Mouse (Mus musculus): Measurements from ENCODE around the gene Lmo7.

Gene Lmo7

GRCm38 (mm10) chr14:101781219-101781618 is 51.5 kb downstream of the Lmo7 start:
- DNase-seq, result no peak

GRCm38 (mm10) chr14:101781943-101782510 is 52.3 kb downstream of the Lmo7 start:
- no peak for DNase-seq

DNA sequence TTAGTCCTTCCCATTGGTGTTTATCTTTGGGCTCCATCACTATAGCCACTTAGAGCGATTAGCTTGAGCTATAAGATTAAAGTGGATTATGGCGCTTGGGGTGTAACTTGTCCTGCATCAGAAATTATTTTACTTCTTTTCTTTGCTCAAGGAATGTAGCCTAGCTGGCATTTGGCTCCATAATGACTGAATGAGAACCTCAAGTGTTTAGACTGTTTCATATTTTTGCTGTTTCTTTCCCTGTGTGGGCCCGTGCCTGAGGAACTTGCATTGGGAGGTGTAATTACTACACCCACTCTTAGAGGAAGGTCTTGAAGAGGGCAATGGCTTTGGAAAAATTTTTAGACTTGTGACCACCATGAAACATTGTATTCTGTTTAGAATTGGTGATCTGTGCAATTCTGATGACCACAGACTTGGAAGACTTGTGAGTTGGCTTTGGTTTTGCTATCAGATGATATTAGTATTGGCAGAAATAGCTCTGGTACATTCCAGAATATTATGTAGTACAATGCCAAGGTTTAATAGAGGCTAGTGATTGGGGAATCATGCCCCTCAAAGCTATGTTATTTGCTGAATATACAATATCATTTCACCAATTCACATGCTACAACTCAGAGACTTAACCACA is 54.7 kb downstream of the Lmo7 start:
- DNase-seq, result no peak

DNA sequence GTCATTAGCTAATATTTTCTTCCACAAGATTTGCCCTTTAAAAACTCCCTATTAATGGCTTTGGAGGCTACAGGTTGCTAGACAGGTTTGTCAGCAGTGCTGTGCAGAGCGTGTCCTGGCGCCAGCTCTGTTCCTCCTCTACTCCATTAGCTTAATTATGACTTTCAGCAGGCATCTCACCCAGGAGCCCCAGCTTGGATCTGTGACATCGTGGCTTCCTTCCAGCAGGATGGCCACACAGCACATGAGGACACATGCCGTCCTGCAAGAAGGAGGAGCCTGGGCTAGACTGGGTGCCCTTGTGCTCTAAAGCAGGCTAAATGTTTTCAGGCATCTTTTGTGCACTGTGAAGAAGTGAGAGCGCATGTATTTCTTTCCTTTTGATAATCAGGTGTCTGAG is 58.1 kb downstream of the Lmo7 start:
- DNase-seq, result no peak

- no peak for DNase-seq
These were observed 58.7 kb downstream of the Lmo7 start for GRCm38 (mm10) chr14:101788475-101788874.

DNA sequence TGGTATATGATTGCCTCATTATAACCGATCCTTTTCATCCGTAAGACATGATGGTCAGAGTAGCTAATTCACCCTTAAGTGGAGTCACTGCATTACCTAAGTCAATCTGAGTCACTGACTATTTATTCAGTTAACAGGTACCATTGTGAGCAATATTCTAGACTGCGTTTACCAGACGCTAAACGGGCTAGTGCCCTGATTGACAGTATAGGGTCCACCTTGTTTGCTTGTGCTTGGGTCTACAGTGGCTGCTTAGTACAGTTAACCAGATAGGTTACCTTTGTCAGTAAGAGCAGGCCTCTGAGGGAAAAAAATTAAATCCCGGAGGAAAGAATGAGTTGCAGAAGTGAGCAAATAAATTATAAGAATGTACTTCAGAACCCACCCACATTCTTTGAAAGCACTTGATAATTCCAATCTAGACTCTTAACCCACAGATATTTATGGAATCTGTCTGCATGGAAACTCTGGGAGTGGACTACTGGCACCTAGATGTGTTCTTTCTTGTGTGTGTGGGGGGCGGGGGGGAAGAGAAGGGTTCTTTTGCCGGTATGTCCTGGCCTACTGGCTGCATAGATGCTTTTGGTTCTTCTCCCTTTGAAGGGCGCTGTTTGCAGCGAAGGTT is 64.9 kb downstream of the Lmo7 start:
- DNase-seq, result no peak

DNA sequence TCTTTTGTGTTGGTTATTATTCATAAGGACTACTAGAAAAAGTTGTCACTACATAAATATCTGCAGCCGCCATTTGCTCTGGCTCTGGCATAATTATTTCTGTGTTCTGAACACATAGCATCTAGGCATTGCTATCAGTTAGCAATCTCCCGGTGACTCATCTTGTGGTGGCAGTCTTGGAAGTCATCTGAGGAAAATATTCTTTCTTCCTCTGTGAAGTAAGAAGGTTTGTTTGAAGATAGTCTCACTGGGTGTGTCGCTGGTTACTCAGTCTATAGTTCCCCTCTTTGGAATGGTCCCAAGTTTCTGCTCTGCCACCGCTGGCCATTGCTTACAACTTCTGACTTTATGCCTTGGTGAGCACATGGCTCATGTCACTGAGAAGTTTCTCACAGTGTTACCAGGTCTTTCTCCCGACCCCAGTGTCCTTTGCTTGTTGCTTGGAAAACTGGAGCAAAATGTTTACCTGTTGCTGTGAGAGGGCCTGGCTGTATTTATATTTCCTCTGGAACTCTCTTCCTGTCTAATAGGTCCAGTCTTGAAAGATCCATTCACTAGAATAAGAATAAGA is 68.3 kb downstream of the Lmo7 start:
- DNase-seq, result no peak

DNA sequence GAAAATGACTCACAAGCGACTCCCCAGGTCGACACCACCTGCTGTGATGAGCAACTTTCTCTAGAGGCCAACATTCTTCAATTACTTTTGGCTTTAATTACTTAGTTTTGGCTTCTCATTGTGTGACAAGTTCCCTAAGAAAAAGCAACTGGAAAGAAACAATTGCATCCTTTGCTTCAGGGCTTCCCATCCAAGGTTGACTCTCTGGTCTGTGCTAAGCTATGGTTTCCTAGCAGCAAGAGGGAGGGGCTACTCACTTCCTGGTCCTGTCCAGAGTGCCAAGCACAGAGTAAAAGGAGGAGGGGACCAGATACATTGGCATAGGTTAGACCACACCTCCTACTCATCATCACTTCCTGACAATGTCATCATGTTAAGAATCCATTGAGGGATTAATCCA is 69.0 kb downstream of the Lmo7 start:
- DNase-seq, result no peak

- no peak for DNase-seq
These were observed 71.9 kb downstream of the Lmo7 start for GRCm38 (mm10) chr14:101801674-101802073.

DNA sequence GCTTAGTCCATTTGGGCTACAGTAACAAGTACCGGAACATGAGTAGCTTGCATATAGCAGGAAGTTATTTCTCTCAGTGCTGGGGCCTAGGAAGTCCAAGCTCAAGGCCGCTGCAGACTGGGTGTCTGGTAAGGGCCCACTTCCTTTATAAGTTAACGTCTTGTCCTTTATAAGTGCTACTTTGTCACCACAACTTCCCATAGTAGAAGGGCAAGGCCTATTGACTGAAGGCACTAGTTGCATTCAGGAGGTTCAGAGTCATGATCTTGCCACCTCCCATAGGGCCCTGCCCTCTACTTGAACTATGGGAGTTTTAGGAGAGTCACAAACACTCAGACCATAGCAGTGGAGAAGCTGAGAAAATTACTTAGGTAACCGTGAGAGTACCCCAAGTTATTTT is 74.4 kb downstream of the Lmo7 start:
- DNase-seq, result no peak

- no peak for DNase-seq
These were observed 75.0 kb downstream of the Lmo7 start for GRCm38 (mm10) chr14:101804562-101805327.

- no peak for DNase-seq
These were observed 75.6 kb downstream of the Lmo7 start for GRCm38 (mm10) chr14:101805328-101805697.

DNA sequence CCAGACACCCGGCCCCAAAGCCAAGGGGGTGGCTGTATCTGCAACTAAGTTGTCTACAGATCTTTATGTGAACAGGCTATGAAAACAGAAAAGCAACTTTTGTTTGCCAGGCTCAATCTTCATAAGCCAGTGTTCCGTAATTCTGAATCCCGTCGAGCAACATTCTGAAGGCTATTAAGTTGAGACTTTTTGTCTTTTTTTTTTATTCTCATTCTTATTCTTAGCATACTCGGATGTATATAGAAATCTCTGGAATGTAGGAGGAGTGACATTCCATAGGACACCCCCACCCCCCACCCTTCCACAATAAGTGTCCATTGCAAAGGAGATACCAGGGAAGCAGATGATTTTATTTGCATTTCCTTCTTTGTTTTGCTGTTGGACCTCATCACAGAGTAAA is 76.3 kb downstream of the Lmo7 start:
- DNase-seq, result no peak

DNA sequence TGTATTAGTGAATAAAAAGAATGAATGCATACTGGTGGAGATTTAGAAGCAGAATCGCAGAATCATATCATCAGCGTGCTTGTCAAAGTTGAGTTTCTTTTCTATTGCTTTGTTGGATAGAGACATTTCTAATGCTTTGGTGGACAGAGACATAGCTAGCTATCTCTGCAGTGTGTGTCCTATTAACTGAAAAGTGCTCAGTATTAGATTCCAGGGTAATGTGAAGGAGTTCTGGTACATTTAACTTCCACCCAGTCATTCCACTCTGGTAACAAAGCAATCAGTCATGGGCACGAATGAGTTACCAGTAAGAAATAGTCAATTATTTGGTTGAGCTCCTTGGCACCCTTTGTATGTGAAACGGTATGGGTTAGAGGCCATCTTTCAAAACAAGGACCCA is 76.8 kb downstream of the Lmo7 start:
- no peak for DNase-seq

GRCm38 (mm10) chr14:101816450-101816849 is 86.7 kb downstream of the Lmo7 start:
- no peak for DNase-seq

DNA sequence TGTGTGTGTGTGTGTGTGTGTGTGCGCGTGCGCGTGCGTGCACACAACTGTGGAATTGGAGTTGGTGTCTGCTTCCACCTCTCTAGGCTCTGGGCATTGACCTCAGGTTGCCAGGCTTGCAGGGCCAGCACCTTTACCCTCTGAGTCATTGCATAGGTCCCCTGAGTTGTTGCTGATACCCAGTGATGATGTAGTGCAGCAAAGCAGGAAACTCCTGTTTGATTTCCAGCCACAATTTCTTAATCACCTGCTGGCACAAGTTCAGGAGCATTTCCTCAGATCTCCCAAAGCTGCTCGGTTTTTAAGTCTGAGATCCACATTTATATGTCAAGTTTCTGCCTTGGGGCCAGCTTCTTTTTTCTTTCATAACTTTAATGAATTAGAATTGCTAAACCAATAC is 92.6 kb downstream of the Lmo7 start:
- no peak for DNase-seq

- DNase-seq, result no peak
These were observed 93.1 kb downstream of the Lmo7 start for GRCm38 (mm10) chr14:101822871-101823270.

GRCm38 (mm10) chr14:101829676-101830075 is 99.9 kb downstream of the Lmo7 start:
- no peak for DNase-seq

DNA sequence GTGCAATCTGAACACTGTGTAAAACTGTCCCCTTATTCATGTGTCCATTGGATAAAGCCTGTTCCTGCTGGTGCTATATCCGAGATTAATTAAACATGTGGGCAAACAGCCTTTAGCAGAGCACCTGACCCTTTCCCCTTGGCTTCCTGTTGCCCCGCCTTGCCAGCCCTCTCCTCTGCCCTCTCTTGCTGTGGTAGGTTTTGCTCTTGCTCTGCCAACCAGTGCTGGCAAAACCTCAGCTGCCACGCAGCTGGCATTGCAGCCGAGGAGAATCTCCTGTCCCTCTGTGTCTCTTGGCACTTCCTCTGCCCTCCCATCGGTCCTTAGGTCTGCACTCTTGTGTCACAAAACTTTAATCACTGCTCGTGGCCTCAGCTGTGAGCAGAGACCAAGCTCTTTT is 100.4 kb downstream of the Lmo7 start:
- no peak for DNase-seq

DNA sequence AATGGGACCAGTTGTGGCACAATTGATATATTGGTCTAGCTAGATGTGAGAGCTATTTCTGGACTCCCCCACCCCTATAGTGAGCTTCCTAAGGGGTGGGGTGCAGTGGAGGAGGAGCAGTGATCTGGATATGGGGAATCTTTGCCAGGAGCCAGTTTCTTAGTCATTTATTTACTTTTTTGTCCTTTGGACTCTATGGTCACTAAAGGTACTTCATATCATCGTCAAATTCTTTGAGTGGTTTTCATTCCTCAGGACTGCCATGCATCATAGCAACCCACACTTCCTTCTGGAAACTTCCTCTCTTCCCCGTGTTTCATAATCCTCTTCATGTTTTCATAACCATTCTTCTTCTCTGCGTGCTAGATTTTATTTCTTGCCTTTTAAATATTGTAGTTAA is 104.4 kb downstream of the Lmo7 start:
- DNase-seq, result no peak

DNA sequence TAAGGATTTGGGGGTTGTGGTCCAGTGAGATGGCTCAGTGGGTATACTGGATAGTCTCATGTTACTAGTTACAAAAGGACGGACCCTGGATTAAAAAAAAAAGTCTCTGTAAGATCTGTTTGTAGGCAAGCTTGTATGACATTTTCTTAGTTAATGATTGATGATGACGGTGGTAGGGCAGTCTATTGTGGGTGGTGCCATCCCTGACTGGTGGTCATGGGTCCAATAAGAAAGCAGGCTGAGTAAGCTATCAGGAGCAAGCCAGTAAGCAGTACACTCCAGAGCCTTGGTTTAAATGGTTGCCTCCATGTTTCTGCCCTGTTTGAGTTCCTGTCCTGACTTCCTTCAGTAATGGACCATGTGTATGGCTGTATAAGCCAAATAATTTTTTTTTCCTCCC is 106.6 kb downstream of the Lmo7 start:
- DNase-seq, result no peak

DNA sequence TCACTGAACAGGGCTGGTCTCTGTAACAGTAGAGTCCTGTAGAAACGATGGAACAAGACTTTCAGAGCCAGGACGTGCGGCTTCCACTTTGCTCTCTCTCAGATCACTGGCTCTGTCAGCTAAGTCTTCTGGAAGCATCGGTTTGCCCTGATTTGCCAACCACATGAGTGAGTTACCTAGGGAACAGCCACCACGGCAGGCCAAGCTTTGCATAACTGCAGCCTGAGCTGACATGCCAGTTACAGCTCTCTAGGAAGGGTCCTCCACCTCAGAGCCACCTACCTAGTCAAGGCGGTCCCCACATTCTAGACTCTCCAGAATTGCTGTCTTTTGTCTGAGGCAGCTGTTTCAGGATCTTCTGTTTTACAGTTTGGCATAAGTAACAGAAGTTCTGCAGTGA is 107.4 kb downstream of the Lmo7 start:
- DNase-seq, result no peak

GRCm38 (mm10) chr14:101838231-101838839 is 108.6 kb downstream of the Lmo7 start:
- DNase-seq, result no peak
